Mouse (Mus musculus): ENCODE results near the gene Hnrnpa2b1. TPM values are rescaled to one million over a fixed set of nuclear protein-coding genes. Genes with fewer than 3 reads are reported as not detected.

Gene Hnrnpa2b1
- total RNA-seq, 2 experiments from 2014 or later = 490 to 525 TPM

DNA sequence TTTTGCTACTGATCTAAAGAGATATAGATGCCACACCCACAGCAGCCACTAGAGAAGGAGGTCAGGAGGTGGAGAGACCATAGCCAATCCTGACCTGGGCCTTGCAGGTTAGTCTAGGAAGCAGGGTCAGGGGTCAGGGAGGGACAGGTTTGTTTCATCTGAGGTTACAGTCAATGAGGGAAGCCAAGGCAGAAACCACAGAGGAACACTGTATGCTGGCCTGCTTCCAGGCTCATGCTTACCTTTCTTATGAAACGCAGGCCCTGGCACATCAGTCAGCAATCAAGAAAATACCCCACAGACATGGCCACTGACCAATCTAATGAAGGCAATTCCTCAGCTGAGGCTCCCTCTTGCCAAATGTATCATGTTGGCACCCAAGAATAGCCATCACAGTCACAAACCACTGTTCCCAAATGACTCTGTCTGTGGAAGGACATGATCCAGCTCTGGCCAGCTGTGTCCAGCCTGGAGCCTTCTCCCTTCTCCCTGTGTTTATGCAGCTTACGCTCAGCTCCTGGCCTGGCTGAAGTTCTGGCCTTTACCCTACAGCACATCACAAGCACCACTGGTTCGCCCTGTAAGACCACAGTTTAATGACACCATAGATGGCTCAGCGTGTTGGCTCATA is 52.3 kb downstream of the Hnrnpa2b1 start:
- DNase-seq (ENCODE audit: low spot score in 2 of 2) = no peak

DNA sequence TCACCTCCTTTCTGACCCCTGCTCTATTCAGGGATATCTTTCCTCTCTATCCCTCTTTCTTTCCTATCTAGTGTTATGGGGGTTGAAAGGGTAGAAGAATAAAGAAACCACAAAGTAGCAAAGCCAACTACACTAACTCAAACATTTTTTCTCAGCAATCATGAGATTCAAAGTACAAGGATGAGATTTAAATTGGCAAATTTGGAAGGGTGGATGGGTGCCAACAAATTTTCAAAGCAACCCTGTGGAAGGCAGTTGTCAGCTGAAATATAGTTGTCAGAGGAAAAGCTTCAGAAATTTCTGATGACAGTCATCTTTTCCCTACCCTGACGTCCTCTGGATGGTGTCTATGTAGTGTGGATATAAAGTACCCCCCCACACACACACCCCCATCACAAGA is 53.3 kb downstream of the Hnrnpa2b1 start:
- no peak for DNase-seq (ENCODE audit: low spot score in 2 of 2)

Other genes starting within 250 kb of the Hnrnpa2b1 start
- under 1 TPM; 0.23 to 0.25 TPM for gene Nfe2l3, start 37.2 kb downstream of the Hnrnpa2b1 start, total RNA-seq (2021)
- 100 to 1,000 TPM; 119 to 130 TPM for gene Cbx3, start 466 bp upstream of the Hnrnpa2b1 start, total RNA-seq (2021)
- gene Snx10, start 54.0 kb upstream of the Hnrnpa2b1 start, total RNA-seq (2021) = 1 to 10 TPM; 4.9 to 5.0 TPM